Mouse (Mus musculus) urinary bladder, postnatal 25 days (tissue): Measurements from ENCODE around the gene Inpp4b.

ENCODE experiments used
- DNase-seq: peaks from one replicate; pipeline ENCODE4 v3.0.0; 2022; ENCODE audit warnings: low spot score

The Inpp4b gene

DNA sequence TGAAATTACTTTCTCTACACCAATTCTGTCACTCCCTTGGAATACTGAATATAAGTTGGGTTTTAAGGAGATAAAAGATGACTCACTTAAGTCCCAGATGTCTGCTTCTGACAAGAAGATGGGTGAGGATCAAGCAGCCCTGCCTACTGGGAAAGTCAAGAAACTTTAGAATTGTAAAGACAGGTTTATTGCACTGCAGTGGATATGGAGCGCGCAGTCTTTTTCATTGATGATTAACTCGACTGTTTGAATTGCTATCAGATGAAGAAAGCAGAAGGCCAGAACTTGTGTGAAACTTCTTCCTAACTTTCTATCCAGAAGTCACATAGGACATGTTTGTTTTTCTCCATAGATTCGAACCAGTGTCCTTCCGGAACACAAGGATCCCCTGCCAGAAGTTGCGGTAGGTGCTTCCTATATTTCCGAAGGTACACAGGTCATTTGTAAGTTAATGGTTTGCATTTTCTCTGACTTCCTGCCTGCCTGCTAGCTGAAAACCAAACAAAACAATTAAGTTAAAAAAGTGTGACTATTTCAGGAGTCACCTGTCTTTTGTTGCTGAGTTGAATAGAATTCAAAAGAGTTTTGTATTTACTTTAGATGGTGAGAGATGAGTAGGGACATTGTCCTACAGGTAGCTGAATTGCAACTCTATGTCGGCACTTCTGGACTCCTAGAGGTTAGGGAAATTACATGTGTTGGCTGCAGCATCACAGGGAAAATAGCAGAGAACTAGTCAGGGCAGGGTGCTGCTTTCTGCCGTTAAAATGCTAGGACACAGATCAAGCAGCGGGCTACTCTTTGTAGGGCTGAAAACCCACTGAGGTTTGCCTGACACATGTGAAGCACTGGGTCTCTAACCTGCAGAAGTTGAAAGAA, 502.0 kb downstream of the Inpp4b start:
- DNase-seq = no peak

DNA sequence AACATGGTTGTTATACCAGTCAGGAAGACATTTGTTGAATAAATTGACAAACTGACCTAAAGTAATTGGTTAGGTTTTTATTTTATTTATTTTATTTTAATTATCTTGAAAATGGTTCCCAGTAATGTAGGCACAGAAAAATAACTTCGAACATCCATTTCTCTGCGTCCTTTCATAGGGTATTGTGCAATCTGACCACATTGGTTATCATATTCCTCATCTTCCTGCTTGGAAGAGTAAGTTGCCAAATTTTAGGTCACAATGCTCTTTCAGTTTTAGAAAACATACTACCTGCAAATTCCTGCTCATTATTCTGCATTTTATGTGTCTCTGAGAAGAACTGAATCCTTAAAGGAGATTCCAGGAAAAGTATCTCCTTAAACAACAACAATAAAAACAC, 505.6 kb downstream of the Inpp4b start:
- DNase-seq = no peak

GRCm38 (mm10) chr8:81849976-81850375, 507.6 kb downstream of the Inpp4b start:
- DNase-seq = no peak

- DNase-seq = no peak
Observed at GRCm38 (mm10) chr8:81853184-81853583, 510.8 kb downstream of the Inpp4b start.

- no peak for DNase-seq
Observed at GRCm38 (mm10) chr8:81854543-81854942, 512.2 kb downstream of the Inpp4b start.

- no peak for DNase-seq
Observed at GRCm38 (mm10) chr8:81855009-81855408, 512.7 kb downstream of the Inpp4b start.

DNA sequence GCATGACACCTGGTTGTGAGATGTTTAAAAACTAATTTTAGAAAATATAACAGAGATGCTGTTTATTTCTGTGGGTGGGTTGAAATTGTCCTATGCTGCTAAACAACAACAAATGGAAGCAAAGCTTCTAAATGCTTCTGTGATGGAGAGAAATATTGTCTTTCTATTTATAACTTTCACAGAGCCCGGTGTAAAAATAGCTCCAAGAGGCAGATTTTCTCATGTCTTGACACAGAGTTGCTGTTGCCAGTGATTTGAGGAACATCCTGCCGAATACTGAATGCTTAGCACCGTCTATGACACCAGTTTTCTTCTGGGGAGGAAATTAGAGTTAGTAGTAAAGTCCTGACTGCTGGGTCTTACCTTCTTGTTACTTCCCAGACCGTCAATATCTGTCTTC, 513.8 kb downstream of the Inpp4b start:
- no peak for DNase-seq

DNA sequence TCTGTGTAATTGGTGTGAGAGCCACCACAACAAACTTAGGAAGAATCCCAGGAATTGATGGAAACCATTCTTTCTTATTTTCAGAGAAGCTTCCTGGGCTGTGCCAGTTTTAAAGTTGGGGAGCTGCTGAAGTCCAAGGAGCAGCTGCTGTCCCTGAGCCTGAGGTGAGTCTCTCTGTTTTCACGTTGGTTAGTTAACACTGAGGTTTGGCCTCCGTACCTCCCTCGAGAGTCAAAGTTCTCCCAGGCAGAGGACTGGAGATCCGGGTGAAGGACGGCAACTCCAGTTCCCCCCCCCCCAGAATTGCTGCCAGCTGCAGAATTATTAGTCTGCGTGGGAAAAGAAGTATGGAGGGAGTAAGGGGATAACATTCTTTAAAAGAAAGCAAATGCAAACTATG, 514.3 kb downstream of the Inpp4b start:
- DNase-seq = no peak

GRCm38 (mm10) chr8:81858393-81858792, 516.0 kb downstream of the Inpp4b start:
- DNase-seq = no peak

GRCm38 (mm10) chr8:81859805-81860204, 517.4 kb downstream of the Inpp4b start:
- no peak for DNase-seq

DNA sequence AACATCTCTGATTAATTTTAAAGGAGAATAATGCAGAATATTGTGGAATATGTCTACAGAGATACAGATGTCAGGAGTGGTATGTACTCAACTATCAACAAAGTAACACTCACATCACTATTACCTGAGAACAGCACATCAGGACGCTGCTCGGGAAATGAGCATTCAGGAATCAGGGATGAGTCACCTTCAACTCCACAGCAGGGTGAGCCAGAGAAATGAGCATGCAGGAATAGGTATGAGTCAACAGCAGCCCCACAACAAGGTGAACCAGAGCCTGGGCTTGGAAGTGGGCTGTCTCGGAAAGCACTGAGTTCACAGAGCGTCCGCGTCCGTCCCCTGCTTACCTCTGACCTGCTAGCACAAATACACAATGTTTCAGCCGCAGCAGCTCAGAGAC, 519.0 kb downstream of the Inpp4b start:
- no peak for DNase-seq

- DNase-seq = no peak
Observed at GRCm38 (mm10) chr8:81862738-81863137, 520.4 kb downstream of the Inpp4b start.

GRCm38 (mm10) chr8:81864318-81864717, 522.0 kb downstream of the Inpp4b start:
- no peak for DNase-seq

DNA sequence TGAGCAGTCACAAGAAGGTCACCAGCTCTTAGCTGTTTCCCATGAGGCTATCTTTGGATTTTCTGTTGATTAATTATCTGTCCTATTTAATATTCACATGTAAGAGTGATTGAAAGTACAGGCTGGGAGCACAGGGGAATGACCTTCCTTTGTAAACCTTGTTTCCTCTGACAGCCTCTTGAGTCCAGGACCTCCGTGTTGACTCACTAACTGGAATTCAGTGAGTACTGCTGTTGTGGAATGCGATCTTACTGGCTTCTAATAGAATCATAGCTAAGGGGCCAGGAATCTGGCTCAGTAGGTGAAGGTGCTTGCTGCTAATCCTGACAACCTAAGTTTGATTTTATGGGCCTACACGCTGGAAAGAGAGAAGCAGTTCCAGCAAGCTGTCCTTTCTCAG, 523.3 kb downstream of the Inpp4b start:
- no peak for DNase-seq

DNA sequence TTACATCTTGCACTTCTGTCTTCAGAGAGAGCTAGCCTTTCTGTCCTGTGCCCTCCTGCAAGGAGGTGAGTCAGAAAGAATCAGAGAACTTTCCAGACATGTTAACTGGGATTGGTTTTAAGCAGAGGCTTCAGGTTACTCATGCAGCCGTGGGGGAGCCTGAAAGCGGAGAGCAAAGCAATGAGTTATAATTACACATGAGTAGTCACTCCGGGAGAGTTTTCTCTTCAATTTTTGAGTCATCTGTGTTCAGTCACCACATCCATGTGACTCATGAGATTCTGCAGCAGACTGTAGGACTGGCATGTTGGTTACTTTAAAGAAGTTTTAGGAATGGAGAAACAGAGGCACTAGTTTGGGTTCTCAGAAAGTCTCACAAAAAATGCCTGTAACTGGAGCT, 524.7 kb downstream of the Inpp4b start:
- no peak for DNase-seq

GRCm38 (mm10) chr8:81870466-81870865, 528.1 kb downstream of the Inpp4b start:
- no peak for DNase-seq

DNA sequence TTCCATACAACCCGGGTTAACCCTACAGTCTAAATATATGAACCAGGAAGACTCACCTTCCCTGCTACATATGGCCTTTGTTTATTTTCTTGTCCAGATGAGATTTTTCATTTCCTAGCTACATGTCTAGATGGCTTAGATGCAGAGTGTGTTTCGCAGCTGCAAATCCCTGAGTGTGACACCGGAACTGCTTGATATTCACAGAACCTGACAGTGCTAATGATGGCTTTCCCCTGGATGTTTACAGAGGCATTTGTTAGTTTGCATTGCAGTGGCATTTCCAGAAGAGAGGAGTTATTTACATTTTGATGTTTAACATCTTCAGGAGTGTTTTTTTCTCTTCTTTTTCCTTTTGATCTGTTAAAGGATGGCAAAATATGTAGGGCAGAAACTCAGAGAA, 537.7 kb downstream of the Inpp4b start:
- DNase-seq = no peak

GRCm38 (mm10) chr8:81884195-81884594, 541.8 kb downstream of the Inpp4b start:
- no peak for DNase-seq

DNA sequence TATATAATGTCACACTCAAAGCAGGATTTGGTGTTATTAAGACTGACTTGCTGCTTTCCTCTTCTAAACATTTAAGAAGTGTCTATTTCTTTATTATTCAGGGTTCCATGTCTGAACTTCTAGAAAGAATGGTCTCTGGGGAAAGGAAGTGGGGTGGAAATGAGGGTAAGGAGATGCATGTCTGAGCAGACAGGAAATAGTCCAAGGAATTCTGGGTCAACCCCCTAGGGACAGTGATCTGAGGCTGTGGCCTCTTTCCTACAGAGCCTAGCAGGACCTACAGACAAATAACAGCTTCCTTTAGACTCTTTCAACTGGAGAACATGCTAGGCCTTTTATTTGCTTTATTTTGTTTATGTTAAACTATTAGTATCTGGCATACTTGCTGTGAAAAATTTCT, 546.5 kb downstream of the Inpp4b start:
- no peak for DNase-seq

DNA sequence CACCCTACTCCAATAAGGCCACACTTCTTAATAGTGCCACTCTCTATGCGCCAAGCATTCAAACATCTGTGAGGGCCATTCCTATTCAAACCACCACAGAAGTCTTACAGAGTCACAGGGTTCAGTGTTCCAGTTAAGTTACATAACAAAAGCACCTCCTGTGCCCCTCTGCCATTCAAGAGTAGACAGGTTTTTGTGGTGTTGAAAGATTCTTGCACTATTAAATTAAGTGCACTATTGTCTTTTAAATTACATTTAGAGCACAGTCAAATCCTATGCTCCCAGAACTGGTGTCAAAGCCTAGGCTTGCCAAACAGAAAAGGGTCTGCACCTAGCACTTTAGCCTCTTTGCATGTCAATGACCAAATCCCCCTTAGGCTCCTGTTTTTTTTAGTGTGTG, 550.9 kb downstream of the Inpp4b start:
- no peak for DNase-seq

DNA sequence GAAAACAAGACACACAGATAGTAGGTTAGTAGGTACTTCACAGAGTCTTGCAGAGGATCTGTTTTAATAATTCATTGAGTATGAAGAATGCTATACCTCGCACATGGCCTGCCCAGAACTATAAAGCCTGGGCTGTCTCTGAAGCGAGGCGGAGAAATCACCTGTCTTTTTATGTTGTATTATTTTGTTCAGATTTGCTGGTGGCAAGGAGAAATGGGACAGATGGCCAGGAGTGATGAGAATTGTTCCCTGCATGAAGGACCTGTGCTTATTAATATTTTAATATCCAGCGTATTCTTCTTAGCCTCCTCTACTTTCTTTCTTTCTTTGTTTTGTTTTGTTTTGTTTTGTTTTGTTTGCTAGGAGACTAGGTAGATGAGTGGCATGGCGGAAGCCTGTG, 604.5 kb downstream of the Inpp4b start:
- no peak for DNase-seq

DNA sequence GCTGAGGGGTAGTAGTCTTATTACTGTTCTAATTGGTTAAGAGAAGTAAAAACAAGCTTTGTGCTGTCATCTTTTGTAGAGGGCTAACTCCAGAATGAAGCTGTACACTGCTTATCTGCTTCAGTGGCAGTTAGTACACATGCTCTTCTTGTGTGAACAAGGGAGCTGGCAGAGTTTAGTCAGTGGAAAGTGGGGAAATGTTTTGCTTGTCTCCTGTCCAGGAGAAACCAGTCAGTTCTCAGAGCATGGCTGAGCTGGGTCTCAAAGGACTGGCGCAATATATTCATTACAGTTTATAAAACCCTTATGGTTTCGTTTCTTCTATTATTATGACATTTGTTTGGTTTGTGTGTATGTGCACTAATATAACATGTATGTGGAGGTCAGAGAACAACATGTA, 610.7 kb downstream of the Inpp4b start:
- DNase-seq = no peak

DNA sequence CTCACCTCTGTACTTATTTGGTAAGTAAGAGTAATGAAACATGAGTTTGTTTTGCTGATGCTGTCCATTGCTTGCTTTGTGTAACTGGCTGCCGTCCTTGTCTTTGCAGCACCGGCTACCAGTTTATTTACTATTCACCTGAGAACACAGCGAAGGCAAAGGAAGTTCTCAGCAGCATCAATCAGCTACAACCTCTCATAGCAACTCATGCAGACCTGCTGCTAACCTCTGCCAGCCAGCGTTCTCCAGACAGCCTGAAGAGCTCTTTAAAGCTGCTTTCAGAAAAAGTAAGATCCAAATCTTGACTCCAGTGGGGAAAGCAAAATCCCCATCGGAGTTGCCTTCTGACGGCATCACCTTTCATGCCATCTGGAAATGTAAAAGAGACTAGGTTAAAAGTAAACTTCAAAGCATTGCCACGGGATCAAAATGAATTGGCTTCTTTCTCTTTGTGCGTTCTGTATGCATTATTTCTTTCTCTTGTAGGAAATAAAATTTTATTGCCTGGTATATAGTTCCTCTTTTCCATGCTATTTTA, 642.8 kb downstream of the Inpp4b start:
- DNase-seq = no peak

GRCm38 (mm10) chr8:81992966-81993365, 650.6 kb downstream of the Inpp4b start:
- DNase-seq = no peak
